Comparison of ENCODE assay signal across 8 mouse cellular contexts in the genomic region with DNA sequence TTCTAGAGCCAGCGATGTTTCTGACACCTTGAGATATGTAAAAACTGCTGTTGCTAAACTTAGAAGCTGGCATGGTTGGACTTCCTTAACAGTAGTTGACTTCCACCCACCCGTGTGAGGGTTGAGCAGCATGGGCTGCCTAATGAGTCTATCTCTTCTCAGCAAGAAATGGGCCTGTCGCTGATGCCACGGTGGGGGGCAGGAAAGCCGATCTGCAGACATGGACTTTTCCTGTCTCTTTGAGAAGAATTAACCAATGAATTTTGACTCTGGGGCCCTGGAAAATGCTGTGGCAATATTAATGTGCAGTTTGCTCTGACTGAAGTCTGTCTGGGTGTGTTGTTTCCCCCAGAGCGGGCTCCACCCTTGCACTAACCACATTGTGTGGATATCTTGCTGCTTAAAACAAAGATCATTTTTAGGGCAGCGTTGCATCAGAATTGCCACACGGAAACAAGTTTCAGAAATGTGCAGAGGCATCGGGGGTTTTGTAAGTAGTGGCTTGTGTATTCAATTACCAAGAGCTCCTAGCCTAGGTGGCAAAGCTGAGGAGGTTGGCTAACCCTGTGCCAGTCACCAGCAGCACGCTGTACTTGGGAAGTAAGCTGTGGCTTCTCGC. TPM values are rescaled to one million over a fixed set of nuclear protein-coding genes. Genes with fewer than 3 reads are reported as not detected.
DNase-seq lines count a peak whose midpoint lies in the region; ATAC-seq and TF ChIP-seq lines count a peak whose summit lies in the region.

No protein-coding gene starts in this region.

- intact Hi-C loops in heart, postnatal 25 days (cut with DNase I), result loop anchor here (2.0 kb wide), 2 partner anchors 51 to 119 kb away; no protein-coding TSS in a partner anchor

- TF ChIP-seq CTCF in heart, postnatal 0 days (IDR thresholded peaks at IDR 0.05; ENCODE audit: low read depth), result no peak

- ATAC-seq in activated CD4-positive, CD25-positive, alpha-beta regulatory T cell, adult 4 months, result peak; percentile 55
- 0 out of 2 replicates have a peak, but pooled peaks have one; percentile 31 for ATAC-seq in heart, postnatal 0 days (ENCODE audit: insufficient read depth, low read depth)
- ATAC-seq in megakaryocyte, adult 5-6 weeks (ENCODE audit: poor library complexity, severe bottlenecking), result peak; percentile 82
- ATAC-seq in hindbrain, embryonic 14.5 days (ENCODE audit: low FRiP score), result no peak

- peak overlapping the region; percentile 88 for H3K27ac ChIP-seq in heart, postnatal 0 days (ENCODE audit: low read depth)
- H3K27ac ChIP-seq in hindbrain, embryonic 14.5 days, result no peak overlapping the region; the same call in 1 of the 2 replicates

- H3K27me3 ChIP-seq in heart, postnatal 0 days (ENCODE audit: control insufficient read depth, insufficient read depth, low read length), result no peaks in the 10 kb centered on the region
- no peaks in the 10 kb centered on the region for H3K27me3 ChIP-seq in hindbrain, embryonic 14.5 days (ENCODE audit: control insufficient read depth, insufficient read depth, low read length)

- 0 out of 2 replicates have a peak, but pooled peaks cover under 1% of the 10 kb centered on the region for H3K36me3 ChIP-seq in heart, postnatal 0 days (replicated peaks; ENCODE audit: control insufficient read depth, insufficient read depth, low read length)
- no peaks in the 10 kb centered on the region for H3K36me3 ChIP-seq in hindbrain, embryonic 14.5 days (replicated peaks; ENCODE audit: control insufficient read depth, insufficient read depth)

- H3K4me2 ChIP-seq in heart, postnatal 0 days (ENCODE audit: low read depth, low read length), result peak overlapping the region; percentile 54
- H3K4me2 ChIP-seq in hindbrain, embryonic 14.5 days (replicated peaks), result no peak overlapping the region

- H3K9me3 ChIP-seq in heart, postnatal 0 days (replicated peaks; ENCODE audit: control insufficient read depth, low read length), result no peaks in the 10 kb centered on the region
- no peaks in the 10 kb centered on the region for H3K9me3 ChIP-seq in hindbrain, embryonic 14.5 days (ENCODE audit: control insufficient read depth, low read length)

- H3K4me1 ChIP-seq in heart, postnatal 0 days (ENCODE audit: control insufficient read depth, insufficient read depth), result peaks cover 74% of the 10 kb centered on the region
- H3K4me1 ChIP-seq in hindbrain, embryonic 14.5 days (replicated peaks; ENCODE audit: control insufficient read depth, insufficient read depth, low read length), result no peaks in the 10 kb centered on the region; the same call in 1 of the 2 replicates

- 19% methylated on average over 11 of the region's 11 CpGs for WGBS in heart, postnatal 0 days
- WGBS in hindbrain, embryonic 14.5 days, result 66% methylated on average over 11 of the region's 11 CpGs

- H3K4me3 ChIP-seq in heart, postnatal 0 days (ENCODE audit: low read depth, low read length), result peak overlapping the region; percentile 26; the same call in 1 of the 2 replicates
- H3K4me3 ChIP-seq in hindbrain, embryonic 14.5 days (replicated peaks; ENCODE audit: low read length), result no peak overlapping the region

- TF ChIP-seq EP300 in heart, postnatal 0 days (IDR thresholded peaks at IDR 0.05; ENCODE audit: low read depth), result no peak

- DNase-seq in heart, adult 18-20 months, result peak; percentile 73 to 74
- no peak for DNase-seq in heart, postnatal 25 days (ENCODE audit: low spot score)
- DNase-seq in heart, postnatal 0 days (ENCODE audit: low spot score), result peak; percentile 61
- DNase-seq in thymus, postnatal 25 days, result peak; percentile 64
- no peak for DNase-seq in hindbrain, embryonic 14.5 days (ENCODE audit: low spot score)
- no peak for DNase-seq in right cerebral cortex, postnatal 36 days (ENCODE audit: low spot score in 2 of 2)

- H3K9ac ChIP-seq in heart, postnatal 0 days (replicated peaks; ENCODE audit: low read depth, low read length), result peak overlapping the region; percentile 50
- H3K9ac ChIP-seq in hindbrain, embryonic 14.5 days, result no peak overlapping the region

RNA-seq across cellular contexts. Expression of a gene that starts 53.8 kb away (rescaled TPM):
- 10 to 100 TPM; 44.3 to 52.5 TPM for total RNA-seq in heart, adult 18-20 months (2021)
- total RNA-seq in heart, postnatal 25 days (2021), result 10 to 100 TPM; 50.2 to 53.3 TPM
- 100 to 1,000 TPM; 113 to 128 TPM for polyA plus RNA-seq in activated CD4-positive, CD25-positive, alpha-beta regulatory T cell, adult 4 months (2017; shearing (Covaris generic))
- total RNA-seq in heart, postnatal 0 days (2014; rRNA removed; ENCODE audit: low replicate concordance), result 62.1 and 78.8 TPM in 2 replicates
- 81.2 and 82.9 TPM in 2 replicates for polyA plus RNA-seq in heart, postnatal 0 days (2015; fragmentation: Nextera tagmentation; extraction: Ambion mirVana)
- total RNA-seq in megakaryocyte, adult 5-6 weeks (2015), result 235 and 240 TPM in 2 replicates
- 317 and 336 TPM in 2 replicates for total RNA-seq in megakaryocyte, adult 5-6 weeks (2017)
- polyA plus RNA-seq in hindbrain, embryonic 14.5 days (2014; fragmentation: Nextera tagmentation; extraction: Ambion mirVana), result 43.4 and 48.9 TPM in 2 replicates

Comparison
In these comparisons a context has a peak if more than half of its experiments do, and no peak if none do; other contexts are left out.
1. DNase-seq: peak in heart, adult 18-20 months (2 of 2), heart, postnatal 0 days (single experiment) and thymus, postnatal 25 days (single experiment); none in heart, postnatal 25 days (single experiment), hindbrain, embryonic 14.5 days (single experiment) and right cerebral cortex, postnatal 36 days (0 of 2).